8 mouse cellular contexts compared by ENCODE assay signal in the genomic region with DNA sequence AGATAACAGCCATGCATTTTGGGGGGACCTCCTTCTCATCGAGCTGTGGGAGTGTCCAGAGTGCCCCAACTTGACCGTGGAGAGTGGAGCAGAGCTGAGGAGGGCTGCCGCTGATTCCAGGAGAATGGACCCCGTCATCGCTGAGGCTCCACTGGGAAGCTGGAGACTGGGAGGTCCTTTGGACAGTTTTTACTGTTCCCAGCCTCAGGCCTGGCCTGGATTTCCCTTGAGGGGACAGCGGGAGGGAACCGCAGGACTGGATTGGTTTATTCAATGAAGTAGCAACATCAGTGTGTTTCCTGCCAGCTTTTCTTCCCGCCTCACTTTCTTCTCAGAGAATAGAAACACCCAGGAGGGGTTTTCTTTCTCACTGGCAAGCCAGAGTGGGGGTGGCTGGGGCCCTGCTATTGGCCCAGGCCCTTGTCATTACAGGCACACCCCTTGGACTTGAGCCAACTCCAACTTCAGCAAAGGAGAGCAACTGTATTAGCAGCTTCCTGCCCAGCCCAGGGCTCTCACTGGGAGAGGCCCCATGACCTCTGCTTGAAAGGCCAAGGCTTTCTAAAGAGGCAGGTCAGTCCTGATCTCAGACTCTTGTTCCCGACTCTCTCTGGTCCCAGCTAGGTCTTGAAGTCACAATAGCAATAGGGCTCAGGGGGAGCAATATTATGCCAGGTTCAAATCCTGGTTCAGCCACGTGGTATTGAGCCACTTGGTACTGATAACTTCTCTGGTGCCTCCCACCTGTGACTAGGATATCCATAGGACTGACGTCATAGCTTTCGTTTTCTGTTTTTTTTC. TPM values are rescaled to one million over a fixed set of nuclear protein-coding genes. Genes with fewer than 3 reads are reported as not detected.
DNase-seq lines count a peak whose midpoint lies in the region; ATAC-seq and TF ChIP-seq lines count a peak whose summit lies in the region.

No protein-coding gene starts in this region.

- no peaks in the 10 kb centered on the region for H3K36me3 ChIP-seq in ES-Bruce4 (ENCODE audit: control insufficient read depth, insufficient read depth, low read length, poor library complexity, severe bottlenecking)
- H3K36me3 ChIP-seq in forebrain, embryonic 14.5 days (ENCODE audit: control insufficient read depth, insufficient read depth, low read length) = no peaks in the 10 kb centered on the region
- H3K36me3 ChIP-seq in heart, postnatal 0 days (replicated peaks; ENCODE audit: control insufficient read depth, insufficient read depth, low read length) = no peaks in the 10 kb centered on the region
- H3K36me3 ChIP-seq in liver, embryonic 13.5 days = no peaks in the 10 kb centered on the region

- peak overlapping the region; percentile 8; the same call in 1 of the 2 replicates for H3K9ac ChIP-seq in ES-Bruce4 (ENCODE audit: low read depth, poor library complexity, severe bottlenecking)
- H3K9ac ChIP-seq in forebrain, embryonic 14.5 days (ENCODE audit: low read length) = no peak overlapping the region
- H3K9ac ChIP-seq in heart, postnatal 0 days (replicated peaks; ENCODE audit: low read depth, low read length) = no peak overlapping the region
- H3K9ac ChIP-seq in liver, embryonic 13.5 days = peak overlapping the region; percentile 23; the same call in 1 of the 2 replicates

- TF ChIP-seq POLR2A in ES-Bruce4 (IDR thresholded peaks at IDR 0.05; ENCODE audit: insufficient read depth, low read length) = peak; percentile 5
- TF ChIP-seq POLR2A in brain, embryonic 14.5 days (IDR thresholded peaks at IDR 0.05; ENCODE audit: borderline replicate concordance, extremely low read depth, insufficient read depth, insufficient read length, poor library complexity, severe bottlenecking) = no peak

- H3K27me3 ChIP-seq in ES-Bruce4 (ENCODE audit: control insufficient read depth, insufficient read depth, low read length, poor library complexity, severe bottlenecking) = no peaks in the 10 kb centered on the region
- no peaks in the 10 kb centered on the region for H3K27me3 ChIP-seq in forebrain, embryonic 14.5 days (replicated peaks; ENCODE audit: control insufficient read depth, insufficient read depth, low read length)
- H3K27me3 ChIP-seq in heart, postnatal 0 days (ENCODE audit: control insufficient read depth, insufficient read depth, low read length) = no peaks in the 10 kb centered on the region
- peaks cover 5% of the 10 kb centered on the region for H3K27me3 ChIP-seq in liver, embryonic 13.5 days

- H3K4me1 ChIP-seq in ES-Bruce4 (ENCODE audit: control insufficient read depth, insufficient read depth, low read length) = peaks cover 14% of the 10 kb centered on the region
- H3K4me1 ChIP-seq in forebrain, embryonic 14.5 days (ENCODE audit: control insufficient read depth, insufficient read depth, low read length) = peaks cover 12% of the 10 kb centered on the region
- peaks cover 31% of the 10 kb centered on the region for H3K4me1 ChIP-seq in heart, postnatal 0 days (ENCODE audit: control insufficient read depth, insufficient read depth)
- peaks cover 26% of the 10 kb centered on the region for H3K4me1 ChIP-seq in liver, embryonic 13.5 days (replicated peaks)

- H3K4me2 ChIP-seq in forebrain, embryonic 14.5 days (ENCODE audit: low read length) = no peak overlapping the region
- peak overlapping the region; percentile 29 for H3K4me2 ChIP-seq in heart, postnatal 0 days (ENCODE audit: low read depth, low read length)
- H3K4me2 ChIP-seq in liver, embryonic 13.5 days = peak overlapping the region; percentile 49

- peak; percentile 93 for ATAC-seq in forebrain, embryonic 14.5 days
- peak; percentile 95 for ATAC-seq in heart, postnatal 0 days (ENCODE audit: insufficient read depth, low read depth)
- ATAC-seq in liver, embryonic 13.5 days (ENCODE audit: low read depth) = peak; percentile 88

- no peak for TF ChIP-seq CTCF in ES-Bruce4 (IDR thresholded peaks at IDR 0.05; ENCODE audit: low read depth, low read length)
- no peak for TF ChIP-seq CTCF in brain, embryonic 14.5 days (IDR thresholded peaks at IDR 0.05; ENCODE audit: borderline replicate concordance, extremely low read depth, insufficient read depth, insufficient read length)
- no peak for TF ChIP-seq CTCF in heart, postnatal 0 days (IDR thresholded peaks at IDR 0.05; ENCODE audit: low read depth)

- peak overlapping the region; percentile 91 for H3K27ac ChIP-seq in ES-Bruce4 (ENCODE audit: insufficient read depth, low read length)
- H3K27ac ChIP-seq in forebrain, embryonic 14.5 days (ENCODE audit: low read depth, low read length) = peak overlapping the region; percentile 79
- H3K27ac ChIP-seq in heart, postnatal 0 days (ENCODE audit: low read depth) = peak overlapping the region; percentile 81
- peak overlapping the region; percentile 40 for H3K27ac ChIP-seq in liver, embryonic 13.5 days

- peak; percentile 97 for DNase-seq in brain, embryonic 14.5 days (ENCODE audit: low read depth)
- DNase-seq in forebrain, embryonic 14.5 days (ENCODE audit: low spot score) = peak; percentile 96
- peak; percentile 96 for DNase-seq in heart, postnatal 0 days (ENCODE audit: low spot score)
- peak; percentile 88 to 94 for DNase-seq in kidney, postnatal 36 days
- DNase-seq in liver, embryonic 13.5 days = peak; percentile 51
- DNase-seq in naive thymus-derived CD4-positive, alpha-beta T cell, adult 2 months (ENCODE audit: low read depth) = peak; percentile 10
- peak; percentile 86 for DNase-seq in testis, postnatal 10 days (ENCODE audit: low spot score)

- no peaks in the 10 kb centered on the region for H3K9me3 ChIP-seq in ES-Bruce4 (replicated peaks; ENCODE audit: control insufficient read depth, insufficient read depth, low read length, poor library complexity, severe bottlenecking)
- no peaks in the 10 kb centered on the region for H3K9me3 ChIP-seq in forebrain, embryonic 14.5 days (replicated peaks; ENCODE audit: control insufficient read depth, low read length)
- H3K9me3 ChIP-seq in heart, postnatal 0 days (replicated peaks; ENCODE audit: control insufficient read depth, low read length) = no peaks in the 10 kb centered on the region
- no peaks in the 10 kb centered on the region for H3K9me3 ChIP-seq in liver, embryonic 13.5 days (replicated peaks)

- peak overlapping the region; percentile 18; the same call in 1 of the 2 replicates for H3K4me3 ChIP-seq in ES-Bruce4 (ENCODE audit: low read depth, low read length)
- H3K4me3 ChIP-seq in forebrain, embryonic 14.5 days (ENCODE audit: low read depth, low read length) = no peak overlapping the region
- no peak overlapping the region for H3K4me3 ChIP-seq in heart, postnatal 0 days (ENCODE audit: low read depth, low read length)
- peak overlapping the region; percentile 45 for H3K4me3 ChIP-seq in liver, embryonic 13.5 days (replicated peaks)

- 6% methylated on average over 12 of the region's 12 CpGs for WGBS in forebrain, embryonic 14.5 days
- 7% methylated on average over 12 of the region's 12 CpGs for WGBS in heart, postnatal 0 days
- WGBS in liver, embryonic 13.5 days (ENCODE audit: insufficient replicate concordance) = 29% methylated on average over 12 of the region's 12 CpGs

- TF ChIP-seq EP300 in ES-Bruce4 (IDR thresholded peaks at IDR 0.05; ENCODE audit: insufficient read depth, low read depth, low read length) = peak; percentile 62; the same call in 1 of the 2 replicates
- TF ChIP-seq EP300 in heart, postnatal 0 days (IDR thresholded peaks at IDR 0.05; ENCODE audit: low read depth) = peak; percentile 53; the same call in 1 of the 2 replicates

RNA-seq across cellular contexts. Expression of a gene that starts 33.3 kb away (rescaled TPM):
- polyA plus RNA-seq in ES-Bruce4 (2011; ENCODE audit: insufficient read depth, insufficient read length, low read depth, missing spikeins) = not detected in 2 replicates
- polyA plus RNA-seq in brain, embryonic 14.5 days (2012; rRNA removed) = 0.21 TPM in 1 of 2 replicates, not detected in the other
- polyA plus RNA-seq in forebrain, embryonic 14.5 days (2014; fragmentation: Nextera tagmentation; extraction: Ambion mirVana) = 0.38 TPM in 1 of 2 replicates, not detected in the other
- total RNA-seq in heart, postnatal 0 days (2014; rRNA removed; ENCODE audit: low replicate concordance) = not detected in 2 replicates
- polyA plus RNA-seq in heart, postnatal 0 days (2015; fragmentation: Nextera tagmentation; extraction: Ambion mirVana) = 0.25 TPM in 1 of 2 replicates, not detected in the other
- polyA plus RNA-seq in liver, embryonic 13.5 days (2015; fragmentation: Nextera tagmentation; extraction: Ambion mirVana) = not detected in 2 replicates

Comparison
In these comparisons a context has a peak if more than half of its experiments do, and no peak if none do; other contexts are left out.
1. H3K27ac ChIP-seq: peak in every context shown above with its lines; median percentile 91 in ES-Bruce4; 81 in heart, postnatal 0 days; 79 in forebrain, embryonic 14.5 days; 40 in liver, embryonic 13.5 days.
2. H3K4me3 ChIP-seq: peak in ES-Bruce4 (single experiment) and liver, embryonic 13.5 days (single experiment); none in forebrain, embryonic 14.5 days (single experiment) and heart, postnatal 0 days (single experiment).
3. H3K9ac ChIP-seq: peak in ES-Bruce4 (single experiment) and liver, embryonic 13.5 days (single experiment); none in forebrain, embryonic 14.5 days (single experiment) and heart, postnatal 0 days (single experiment).
4. DNase-seq: peak in every context shown above with its lines; median percentile 97 in brain, embryonic 14.5 days; 96 in forebrain, embryonic 14.5 days; 96 in heart, postnatal 0 days; 91 in kidney, postnatal 36 days; 86 in testis, postnatal 10 days; 51 in liver, embryonic 13.5 days; 10 in naive thymus-derived CD4-positive, alpha-beta T cell, adult 2 months.
5. Peak in every context shown above with its lines, with median percentiles within 50 percentile points of each other: ATAC-seq.